Mouse (Mus musculus) midbrain, embryonic 15.5 days (tissue): Measurements from ENCODE around the gene Nkain2. TPM values are rescaled to one million over a fixed set of nuclear protein-coding genes. Genes with fewer than 3 reads are reported as not detected.
"Not testable (repeated sequence)": the region's sequence is repeated elsewhere in the genome, so short reads cannot be mapped to it uniquely, and the experiment has no call there.

Experiments
- ATAC-seq: fragments of 200-750 bp; cut with Nextera tagmentation; replicated peaks from 2 replicates; pipeline ENCODE4 v1.8.0; 2017; ENCODE audit warnings: moderate TSS enrichment
- H3K27ac ChIP-seq: fragments of 300-500 bp; sonication (generic); 2 replicates; pipeline ENCODE4 v1.5.1; 2015; ENCODE audit warnings: mild to moderate bottlenecking, inconsistent platforms
- H3K27me3 ChIP-seq: fragments of 300-500 bp; sonication (generic); replicated peaks from 2 replicates; pipeline ENCODE4 v1.6.1; 2015; ENCODE audit warnings: inconsistent platforms
- H3K36me3 ChIP-seq: fragments of 300-500 bp; sonication (generic); replicated peaks from 2 replicates; pipeline ENCODE4 v1.6.1; 2015; ENCODE audit warnings: inconsistent platforms
- H3K4me1 ChIP-seq: fragments of 300-500 bp; sonication (generic); 2 replicates; pipeline ENCODE4 v1.6.1; 2015; ENCODE audit warnings: inconsistent platforms
- H3K4me2 ChIP-seq: fragments of 300-500 bp; sonication (generic); 2 replicates; pipeline ENCODE4 v1.6.1; 2015; ENCODE audit warnings: inconsistent platforms, mild to moderate bottlenecking, moderate library complexity
- H3K4me3 ChIP-seq: fragments of 300-500 bp; sonication (generic); 2 replicates; pipeline ENCODE4 v1.5.1; 2015; ENCODE audit warnings: mild to moderate bottlenecking, inconsistent platforms
- H3K9ac ChIP-seq: fragments of 300-500 bp; sonication (generic); 2 replicates; pipeline ENCODE4 v1.6.1; 2015; ENCODE audit warnings: mild to moderate bottlenecking, inconsistent platforms
- H3K9me3 ChIP-seq: fragments of 300-500 bp; sonication (generic); 2 replicates; pipeline ENCODE4 v1.6.1; 2016; ENCODE audit warnings: inconsistent platforms
- WGBS: fragments of 180-500 bp; shearing (Covaris S2); methylation state at CpG from one replicate; pipeline ENCODE4 v1.1.7; 2015; ENCODE audit warnings: mixed read lengths; 5-methylcytosine and 5-hydroxymethylcytosine counted together
- polyA plus RNA-seq: library from polyadenylated mRNA; unstranded; fragments of >200 nt; fragmentation: Nextera tagmentation; extraction: Ambion mirVana; gene quantifications from 2 replicates; pipeline ENCODE4 v1.2.1, GENCODE M21; 2015

Gene Nkain2
- polyA plus RNA-seq, 1 experiment from 2014 or later, result 13.5 TPM

- WGBS, result 88% methylated on average over 2 of the region's 2 CpGs
- no peak for ATAC-seq
Observed at GRCm38 (mm10) chr10:32738989-32739388, 151.3 kb downstream of the Nkain2 start.

GRCm38 (mm10) chr10:32706579-32706978 is 183.7 kb downstream of the Nkain2 start:
- not testable (repeated sequence) for H3K4me2 ChIP-seq, ATAC-seq, H3K27me3 ChIP-seq, H3K9me3 ChIP-seq, H3K4me3 ChIP-seq, H3K36me3 ChIP-seq, H3K9ac ChIP-seq, H3K27ac ChIP-seq, H3K4me1 ChIP-seq
- WGBS, result 80% methylated on average over 1 of the region's 1 CpGs

More at GRCm38 (mm10) chr10:32738989-32739388, 151.3 kb downstream of the Nkain2 start:
- Histone ChIP-seq H3K9ac (no peak overlapping the region), H3K4me2 (no peak overlapping the region), H3K36me3 (no peaks in the 10 kb centered on the region), H3K27me3 (no peaks in the 10 kb centered on the region), H3K4me3 (no peak overlapping the region), H3K4me1 (no peaks in the 10 kb centered on the region), H3K27ac (no peak overlapping the region), H3K9me3 (no peaks in the 10 kb centered on the region)

GRCm38 (mm10) chr10:32696661-32697060 is 193.6 kb downstream of the Nkain2 start:
- H3K36me3 ChIP-seq, result no peaks in the 10 kb centered on the region
- no peak for ATAC-seq
- no peak overlapping the region for H3K9ac ChIP-seq
- H3K4me1 ChIP-seq, result no peaks in the 10 kb centered on the region
- H3K27ac ChIP-seq, result no peak overlapping the region
- no peaks in the 10 kb centered on the region for H3K27me3 ChIP-seq
- no peak overlapping the region for H3K4me2 ChIP-seq
- no peaks in the 10 kb centered on the region for H3K9me3 ChIP-seq
- no peak overlapping the region for H3K4me3 ChIP-seq
- WGBS, result 87% methylated on average over 2 of the region's 2 CpGs

- Histone ChIP-seq H3K36me3 (no peaks in the 10 kb centered on the region), H3K27ac (no peak overlapping the region), H3K4me2 (no peak overlapping the region), H3K4me3 (no peak overlapping the region), H3K4me1 (no peaks in the 10 kb centered on the region), H3K9me3 (no peaks in the 10 kb centered on the region), H3K27me3 (no peaks in the 10 kb centered on the region), H3K9ac (no peak overlapping the region)
- ATAC-seq, result no peak
Observed at GRCm38 (mm10) chr10:32684548-32684947, 205.7 kb downstream of the Nkain2 start.

- 73% methylated on average over 3 of the region's 3 CpGs for whole genome bisulfite sequencing
- no peaks in the 10 kb centered on the region for H3K9me3 ChIP-seq
- H3K9ac ChIP-seq, result no peak overlapping the region
- H3K27ac ChIP-seq, result no peak overlapping the region
- H3K4me3 ChIP-seq, result no peak overlapping the region
- H3K4me1 ChIP-seq, result no peaks in the 10 kb centered on the region
- H3K36me3 ChIP-seq, result no peaks in the 10 kb centered on the region
- no peak for ATAC-seq
- H3K4me2 ChIP-seq, result no peak overlapping the region
- H3K27me3 ChIP-seq, result no peaks in the 10 kb centered on the region
Observed at GRCm38 (mm10) chr10:32640256-32640655, 250.0 kb downstream of the Nkain2 start.

GRCm38 (mm10) chr10:32639173-32639572 is 251.1 kb downstream of the Nkain2 start:
- no peak overlapping the region for H3K4me3 ChIP-seq
- ATAC-seq, result 0 out of 2 replicates have a peak, but pooled peaks have one; percentile 66
- H3K4me1 ChIP-seq, result no peaks in the 10 kb centered on the region
- H3K27me3 ChIP-seq, result no peaks in the 10 kb centered on the region
- no peak overlapping the region for H3K27ac ChIP-seq
- H3K9me3 ChIP-seq, result no peaks in the 10 kb centered on the region
- no peak overlapping the region for H3K4me2 ChIP-seq
- no peaks in the 10 kb centered on the region for H3K36me3 ChIP-seq
- H3K9ac ChIP-seq, result no peak overlapping the region

- H3K9ac ChIP-seq, result no peak overlapping the region
Observed at GRCm38 (mm10) chr10:32631043-32631442, 259.2 kb downstream of the Nkain2 start.

GRCm38 (mm10) chr10:32604448-32604847 is 285.8 kb downstream of the Nkain2 start:
- H3K36me3 ChIP-seq, result no peaks in the 10 kb centered on the region
- no peaks in the 10 kb centered on the region for H3K4me1 ChIP-seq
- H3K9ac ChIP-seq, result no peak overlapping the region
- H3K9me3 ChIP-seq, result no peaks in the 10 kb centered on the region
- H3K4me2 ChIP-seq, result no peak overlapping the region
- no peak overlapping the region for H3K4me3 ChIP-seq
- H3K27ac ChIP-seq, result no peak overlapping the region
- ATAC-seq, result no peak
- H3K27me3 ChIP-seq, result no peaks in the 10 kb centered on the region

More at GRCm38 (mm10) chr10:32631043-32631442, 259.2 kb downstream of the Nkain2 start:
- H3K36me3 ChIP-seq, result no peaks in the 10 kb centered on the region
- H3K27me3 ChIP-seq, result no peaks in the 10 kb centered on the region
- H3K4me1 ChIP-seq, result no peaks in the 10 kb centered on the region
- H3K27ac ChIP-seq, result no peak overlapping the region
- 96% methylated on average over 2 of the region's 2 CpGs for WGBS
- no peak for ATAC-seq
- H3K4me2 ChIP-seq, result no peak overlapping the region
- H3K4me3 ChIP-seq, result no peak overlapping the region
- no peaks in the 10 kb centered on the region for H3K9me3 ChIP-seq

GRCm38 (mm10) chr10:32602798-32603197 is 287.5 kb downstream of the Nkain2 start:
- H3K9me3 ChIP-seq, result no peaks in the 10 kb centered on the region
- WGBS, result 78% methylated on average over 4 of the region's 4 CpGs
- no peak for ATAC-seq
- no peaks in the 10 kb centered on the region for H3K36me3 ChIP-seq
- no peak overlapping the region for H3K9ac ChIP-seq
- H3K27ac ChIP-seq, result no peak overlapping the region
- no peaks in the 10 kb centered on the region for H3K27me3 ChIP-seq
- H3K4me1 ChIP-seq, result no peaks in the 10 kb centered on the region
- H3K4me2 ChIP-seq, result no peak overlapping the region
- H3K4me3 ChIP-seq, result no peak overlapping the region

GRCm38 (mm10) chr10:32594998-32595397 is 295.3 kb downstream of the Nkain2 start:
- no peak overlapping the region for H3K4me2 ChIP-seq
- no peak overlapping the region for H3K4me3 ChIP-seq
- H3K9ac ChIP-seq, result no peak overlapping the region
- 84% methylated on average over 2 of the region's 2 CpGs for WGBS
- H3K27me3 ChIP-seq, result no peaks in the 10 kb centered on the region
- no peak for ATAC-seq
- no peaks in the 10 kb centered on the region for H3K36me3 ChIP-seq
- H3K9me3 ChIP-seq, result no peaks in the 10 kb centered on the region
- H3K27ac ChIP-seq, result no peak overlapping the region
- H3K4me1 ChIP-seq, result no peaks in the 10 kb centered on the region

GRCm38 (mm10) chr10:32577276-32577580 is 313.0 kb downstream of the Nkain2 start:
- Histone ChIP-seq H3K9me3 (no peaks in the 10 kb centered on the region), H3K36me3 (no peaks in the 10 kb centered on the region), H3K9ac (no peak overlapping the region), H3K4me3 (no peak overlapping the region), H3K4me1 (peaks cover 4% of the 10 kb centered on the region; the same call in 1 of the 2 replicates), H3K27ac (peak overlapping the region; percentile 41; the same call in 1 of the 2 replicates), H3K27me3 (no peaks in the 10 kb centered on the region), H3K4me2 (no peak overlapping the region)
- peak; percentile 79 for ATAC-seq
- 12% methylated on average over 3 of the region's 3 CpGs for WGBS

- H3K4me3 ChIP-seq, result no peak overlapping the region
- H3K4me2 ChIP-seq, result no peak overlapping the region
- no peaks in the 10 kb centered on the region for H3K27me3 ChIP-seq
- ATAC-seq, result peak; percentile 85
- H3K36me3 ChIP-seq, result no peaks in the 10 kb centered on the region
- 10% methylated on average over 2 of the region's 2 CpGs for WGBS
- H3K27ac ChIP-seq, result peak overlapping the region; percentile 41; the same call in 1 of the 2 replicates
- H3K4me1 ChIP-seq, result peaks cover 4% of the 10 kb centered on the region; the same call in 1 of the 2 replicates
- H3K9me3 ChIP-seq, result no peaks in the 10 kb centered on the region
- no peak overlapping the region for H3K9ac ChIP-seq
Observed at GRCm38 (mm10) chr10:32576559-32577275, 313.5 kb downstream of the Nkain2 start.

GRCm38 (mm10) chr10:32557673-32558072 is 332.6 kb downstream of the Nkain2 start:
- Histone ChIP-seq H3K9me3 (no peaks in the 10 kb centered on the region), H3K36me3 (no peaks in the 10 kb centered on the region), H3K4me2 (no peak overlapping the region), H3K27me3 (no peaks in the 10 kb centered on the region), H3K4me3 (no peak overlapping the region), H3K27ac (no peak overlapping the region), H3K4me1 (no peaks in the 10 kb centered on the region), H3K9ac (no peak overlapping the region)
- no peak for ATAC-seq
- WGBS, result 71% methylated on average over 3 of the region's 3 CpGs
